Mouse (Mus musculus) retina, adult 2 months (tissue): ENCODE results near the gene Grid1.

Source experiments
- DNase-seq: peaks from one replicate; pipeline ENCODE4 v3.0.0-alpha.2; 2012; ENCODE audit warnings: low read depth, low spot score

The Grid1 gene

DNA sequence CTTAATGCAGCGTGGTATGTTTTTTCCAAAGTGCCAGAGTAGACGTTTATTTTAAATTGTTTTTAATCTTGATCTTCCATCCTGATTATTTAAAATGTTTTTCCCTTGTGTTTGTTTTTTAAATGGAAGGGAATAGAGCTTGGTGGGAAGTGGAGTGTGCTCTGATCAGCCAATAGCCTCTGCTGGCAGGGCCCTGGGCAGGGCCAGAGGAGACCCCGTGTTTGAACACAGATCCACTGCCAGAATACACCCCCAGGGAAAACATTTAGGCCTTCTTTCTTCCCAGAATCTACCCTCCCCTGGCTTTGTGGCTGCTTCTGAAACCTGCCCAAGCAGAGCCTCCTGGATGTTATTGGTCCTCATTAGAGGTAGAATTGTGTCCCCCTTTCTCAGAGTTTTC lies 188.8 kb downstream of the Grid1 start:
- DNase-seq, result no peak

DNA sequence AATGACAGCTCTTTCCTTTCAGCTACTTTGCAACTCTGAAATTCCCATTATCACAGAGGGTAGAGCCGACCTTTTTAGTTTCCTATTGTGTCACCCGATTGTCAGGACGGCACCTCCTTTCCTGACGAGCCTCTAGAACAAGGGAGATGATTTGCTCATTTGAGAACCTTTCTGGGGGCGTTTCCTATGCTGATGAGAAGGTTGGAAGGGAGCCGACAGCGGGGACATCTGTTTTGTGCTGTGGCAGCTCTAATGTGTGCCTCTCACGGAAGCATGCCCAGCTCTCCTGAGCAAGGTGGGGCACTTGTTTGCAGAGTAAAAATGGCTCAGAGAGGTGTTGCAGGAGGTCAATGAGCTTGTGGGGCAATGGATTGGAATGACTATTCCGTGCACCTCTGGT lies 189.2 kb downstream of the Grid1 start:
- no peak for DNase-seq

DNA sequence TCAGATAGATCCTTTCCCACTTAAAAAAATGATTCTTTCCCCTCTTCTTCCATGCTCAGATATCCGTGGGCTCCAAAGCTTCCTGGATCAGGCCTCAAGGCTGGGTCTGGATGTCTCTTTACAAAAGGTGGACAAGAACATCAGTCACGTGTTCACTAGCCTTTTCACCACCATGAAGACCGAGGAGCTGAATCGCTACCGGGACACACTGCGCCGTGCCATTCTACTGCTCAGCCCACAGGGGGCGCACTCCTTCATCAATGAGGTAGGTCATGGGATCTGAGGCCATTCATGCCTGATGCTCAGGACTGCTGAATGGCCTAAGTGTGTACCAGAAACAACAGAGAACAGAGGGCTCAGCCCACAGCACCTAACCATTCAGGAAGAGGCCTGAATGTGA lies 206.8 kb downstream of the Grid1 start:
- DNase-seq, result no peak

DNA sequence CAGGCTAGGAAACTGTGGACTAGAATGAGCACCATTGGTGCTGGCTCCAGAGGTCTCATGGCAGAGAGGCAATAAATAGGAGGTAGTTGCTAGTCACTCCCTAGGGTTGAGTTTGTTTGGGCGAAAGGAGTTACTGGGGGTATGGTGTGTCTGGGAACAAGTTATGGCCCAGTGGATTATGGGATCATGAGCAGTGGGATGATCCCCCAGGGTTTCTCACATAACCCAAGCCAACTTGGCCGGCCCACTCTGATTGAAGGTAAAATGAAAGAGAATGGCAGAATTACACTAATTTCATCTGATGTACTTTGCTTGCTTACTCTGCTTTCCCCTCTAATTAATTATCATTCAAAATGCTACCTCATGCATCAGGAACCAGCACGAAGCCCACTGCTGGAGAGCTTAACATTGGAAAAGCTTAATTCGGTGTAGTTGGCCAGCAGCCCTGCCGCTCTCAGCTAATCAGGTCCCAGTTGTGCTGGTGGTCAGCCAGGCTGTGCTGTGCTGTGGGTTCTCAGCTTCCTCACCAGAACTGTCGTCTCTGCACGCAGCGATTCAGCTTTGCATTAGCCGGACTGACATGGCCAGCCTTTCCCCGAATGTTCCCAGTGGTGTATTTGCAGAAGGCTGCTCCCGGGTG lies 207.7 kb downstream of the Grid1 start:
- DNase-seq, result peak; percentile 4

DNA sequence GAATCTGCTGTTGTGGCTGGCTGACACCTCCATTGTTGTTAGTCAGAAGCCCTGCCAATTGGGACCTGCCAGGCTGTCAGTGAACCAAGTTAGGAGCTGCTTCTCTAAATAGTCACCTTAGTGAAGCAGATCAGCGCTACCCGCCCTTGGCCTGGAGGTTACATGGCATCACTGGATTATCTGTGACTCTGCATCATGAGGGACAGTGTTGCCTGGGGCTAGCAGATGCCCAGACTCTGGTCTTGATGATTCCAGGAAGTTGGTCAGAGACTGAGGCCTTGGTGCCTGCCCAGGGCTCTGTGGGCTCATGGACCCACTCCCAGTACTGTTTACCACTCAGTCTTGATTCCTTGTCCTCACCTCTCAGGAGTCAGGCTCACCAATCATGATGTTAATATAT lies 209.7 kb downstream of the Grid1 start:
- DNase-seq, result no peak

DNA sequence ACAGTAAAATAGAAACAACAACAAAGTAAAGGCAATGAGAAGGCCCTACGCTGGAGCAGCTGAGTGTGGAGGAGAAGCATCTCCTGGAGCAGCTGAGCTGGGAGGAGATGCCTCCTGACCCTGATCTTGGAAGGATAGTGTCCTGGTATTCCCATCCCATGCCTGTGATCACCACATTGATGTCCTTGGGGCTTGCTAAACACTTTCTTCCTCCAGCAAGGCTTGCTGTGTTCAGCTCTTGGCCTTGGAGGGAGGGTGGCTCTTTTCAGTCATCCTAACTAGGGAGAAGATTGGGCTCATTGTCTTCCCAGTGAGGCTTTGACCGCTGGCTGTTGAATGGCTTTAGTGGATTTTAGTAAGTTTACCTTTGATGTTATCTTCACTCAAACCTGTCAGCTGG lies 210.4 kb downstream of the Grid1 start:
- no peak for DNase-seq

DNA sequence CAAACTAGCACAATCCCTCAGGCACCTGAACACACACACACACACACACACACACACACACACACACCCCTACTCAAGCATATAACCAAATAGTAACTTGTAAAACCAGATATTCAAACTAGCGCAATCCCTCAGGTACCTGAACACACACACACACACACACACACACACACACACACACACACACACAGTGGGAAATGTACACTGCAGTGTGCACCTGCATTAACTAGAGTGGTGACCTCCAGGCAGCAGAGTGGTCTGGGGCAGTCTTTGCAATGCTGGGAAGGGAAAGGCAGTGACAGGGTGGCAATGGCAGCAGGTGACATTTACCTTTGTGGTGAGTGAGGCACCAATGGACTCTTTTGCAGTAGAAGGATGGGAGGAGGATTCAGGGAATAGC lies 212.4 kb downstream of the Grid1 start:
- DNase-seq, result no peak

DNA sequence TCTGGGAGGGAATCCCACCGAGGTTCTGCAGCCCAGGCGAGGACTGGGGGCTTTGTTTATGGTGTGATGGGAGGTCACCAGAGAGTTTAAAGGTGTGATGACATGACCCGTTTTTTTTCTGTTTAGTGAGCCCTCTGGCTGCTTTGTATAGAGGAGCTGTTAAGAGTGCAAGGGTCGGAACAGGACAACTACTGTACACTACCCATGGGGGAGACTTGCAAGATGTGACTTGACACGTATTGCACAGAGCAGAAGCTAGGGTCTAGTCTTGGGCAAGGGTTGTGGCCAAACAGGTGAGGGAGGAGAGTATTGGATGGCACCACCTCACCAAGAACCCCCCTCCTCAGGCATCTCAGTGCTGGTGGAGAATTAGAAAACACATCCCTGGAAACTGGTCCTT lies 224.4 kb downstream of the Grid1 start:
- no peak for DNase-seq

DNA sequence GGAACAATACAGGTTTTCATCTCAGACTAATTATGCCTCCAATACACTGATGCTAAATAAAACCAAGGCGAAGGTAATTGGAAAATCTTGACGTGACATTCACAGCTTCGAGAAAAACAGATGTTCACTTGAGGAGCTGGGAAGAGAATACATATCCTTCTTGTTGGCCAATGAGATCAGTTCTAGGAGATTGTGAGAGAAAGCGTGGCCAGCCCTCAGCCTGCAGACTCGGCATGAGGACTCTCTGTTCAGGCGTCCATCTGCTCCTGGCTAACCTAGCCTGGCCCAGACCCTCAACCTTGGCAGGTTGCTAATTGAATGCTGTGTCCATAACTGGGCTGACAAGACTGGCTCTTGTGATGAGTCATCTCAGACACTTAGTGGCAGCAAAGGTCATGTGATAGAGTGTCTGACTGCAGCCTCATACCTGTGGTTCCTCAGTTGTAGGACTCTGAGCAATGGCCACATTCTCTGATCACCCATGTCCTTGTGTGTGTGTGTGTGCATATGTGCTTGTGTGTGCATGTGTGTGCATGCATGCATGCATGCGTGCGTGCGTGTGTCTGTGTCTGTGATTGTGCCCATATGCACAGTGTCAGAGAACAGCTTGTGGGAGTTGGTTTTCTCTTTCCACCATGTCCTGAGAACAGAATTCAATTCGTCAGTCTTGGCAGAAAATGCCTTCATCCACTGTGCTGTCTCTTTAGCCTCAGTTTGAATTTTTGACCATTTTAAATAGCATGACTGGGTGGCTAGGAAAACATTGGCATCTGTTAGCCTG lies 225.2 kb downstream of the Grid1 start:
- no peak for DNase-seq

DNA sequence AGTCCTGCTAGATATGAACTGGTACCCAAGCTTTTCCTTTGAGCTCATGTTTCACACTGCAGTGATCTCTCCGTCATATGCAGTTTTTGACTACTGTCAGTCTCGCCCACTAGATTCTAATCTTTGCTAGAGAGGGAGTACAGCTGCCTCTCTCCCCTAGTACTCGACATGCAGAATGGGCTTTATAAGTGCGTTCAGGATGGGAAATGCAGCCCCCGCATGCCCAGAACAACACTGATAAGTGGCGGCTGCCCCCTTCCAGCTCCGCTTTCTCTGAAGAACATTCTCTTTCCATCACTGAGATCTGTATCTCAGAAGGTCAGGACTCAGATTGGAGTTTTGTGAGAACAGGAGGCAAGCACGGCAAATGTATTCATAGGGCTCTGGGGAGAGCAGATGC lies 229.3 kb downstream of the Grid1 start:
- DNase-seq, result no peak

DNA sequence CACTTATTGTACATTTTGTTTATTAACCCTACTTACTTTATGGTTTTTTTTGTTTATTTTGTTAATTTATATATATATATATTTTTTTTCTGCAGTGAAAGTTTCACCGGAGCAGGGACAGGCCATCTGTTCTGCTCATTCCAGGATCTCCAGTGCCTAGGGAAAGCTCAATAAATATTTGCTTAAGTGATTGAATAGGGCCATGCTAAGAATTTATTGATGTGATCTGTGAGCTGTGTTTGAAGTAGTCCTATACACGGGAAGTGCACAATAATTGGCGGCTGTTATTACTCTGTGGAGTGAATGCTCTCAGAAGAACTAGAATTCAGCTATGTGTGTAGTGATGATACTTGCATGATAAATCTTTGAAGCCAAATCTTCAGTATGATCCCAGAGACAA lies 234.2 kb downstream of the Grid1 start:
- no peak for DNase-seq

DNA sequence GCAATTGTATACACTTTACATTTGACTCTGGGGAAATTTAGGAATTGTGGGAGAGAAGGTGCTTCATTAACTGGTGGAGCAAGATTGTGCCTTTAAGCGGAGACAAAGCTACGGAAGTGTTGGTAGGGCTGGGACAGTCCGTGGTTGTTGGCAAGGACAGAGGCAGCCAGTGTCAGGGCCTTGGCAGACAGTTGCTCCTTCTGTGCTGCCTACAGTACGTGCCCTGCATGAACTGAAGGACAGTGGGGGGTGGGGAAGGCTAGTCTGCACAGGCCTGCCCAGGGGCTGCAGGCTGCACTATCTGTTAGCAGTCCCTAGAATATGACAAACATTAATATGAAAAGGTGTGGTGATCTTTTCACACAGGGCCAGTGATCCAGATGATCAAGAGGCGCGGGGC lies 254.7 kb downstream of the Grid1 start:
- DNase-seq, result no peak

DNA sequence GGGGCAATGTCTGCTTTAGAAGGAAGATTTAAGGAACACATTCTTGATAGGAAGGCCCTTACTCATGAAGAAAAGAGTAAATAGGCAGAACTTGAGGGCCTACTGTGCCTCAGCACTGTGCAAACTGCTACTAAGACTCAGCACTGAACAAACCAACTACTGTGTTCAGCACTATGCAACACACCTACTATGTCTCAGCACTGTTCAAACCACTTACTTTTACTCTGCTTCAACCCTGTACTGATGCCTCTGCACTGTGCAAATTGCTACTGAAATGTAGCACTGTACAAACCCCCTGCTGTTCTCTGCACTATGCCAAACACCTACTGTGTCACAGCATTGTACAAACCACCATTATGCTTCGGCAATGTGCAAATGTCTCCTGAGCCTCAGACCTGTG lies 260.0 kb downstream of the Grid1 start:
- DNase-seq, result no peak

DNA sequence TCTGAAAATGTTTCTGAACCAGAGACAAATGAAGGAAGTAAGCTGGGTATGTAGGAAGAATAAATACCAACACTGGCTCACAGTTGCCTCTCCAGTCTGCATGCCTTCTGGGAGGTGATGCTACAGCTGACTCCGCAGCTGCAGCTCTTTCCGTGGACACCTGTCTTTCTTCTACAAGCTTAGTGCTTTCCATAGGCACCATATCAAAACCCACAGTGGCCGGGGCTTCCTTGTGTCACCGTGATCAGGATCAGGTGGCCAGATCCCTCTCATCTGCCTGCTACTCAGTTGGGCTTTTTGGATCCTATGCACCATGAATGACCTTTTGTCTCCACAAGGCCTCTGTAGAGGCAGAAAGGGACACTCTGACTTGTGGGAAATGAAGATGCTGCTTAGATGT lies 272.7 kb downstream of the Grid1 start:
- no peak for DNase-seq

DNA sequence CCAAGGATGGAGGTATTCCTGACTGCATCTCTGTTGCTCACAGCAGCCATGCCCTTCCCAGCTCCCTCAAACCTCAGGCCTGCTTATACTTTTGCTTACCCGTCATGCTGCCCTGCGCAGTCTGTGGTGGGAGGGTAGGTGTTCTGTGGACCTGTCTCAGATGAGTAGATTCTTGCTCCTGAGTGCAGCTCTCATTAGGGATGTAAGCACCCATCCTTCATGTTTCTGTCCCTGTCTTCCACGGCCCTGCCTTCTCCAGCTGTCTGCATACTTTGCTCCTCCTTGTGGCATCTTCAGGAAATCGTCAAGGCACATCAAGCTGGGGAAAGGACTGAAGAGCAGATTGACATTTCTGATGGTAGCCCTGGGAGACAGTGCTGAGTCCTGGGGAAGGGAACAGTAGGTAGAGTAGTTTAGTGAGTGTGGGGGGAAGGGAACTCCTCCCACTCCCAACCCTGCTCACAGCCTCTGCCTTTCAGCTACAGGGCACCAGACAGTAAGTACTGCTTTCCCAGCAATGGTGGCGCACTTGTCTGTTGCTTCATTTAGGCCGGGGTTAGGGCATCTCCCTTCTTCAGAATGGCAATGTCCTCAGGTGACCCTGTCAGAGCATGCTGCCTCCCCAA lies 273.8 kb downstream of the Grid1 start:
- DNase-seq, result no peak

DNA sequence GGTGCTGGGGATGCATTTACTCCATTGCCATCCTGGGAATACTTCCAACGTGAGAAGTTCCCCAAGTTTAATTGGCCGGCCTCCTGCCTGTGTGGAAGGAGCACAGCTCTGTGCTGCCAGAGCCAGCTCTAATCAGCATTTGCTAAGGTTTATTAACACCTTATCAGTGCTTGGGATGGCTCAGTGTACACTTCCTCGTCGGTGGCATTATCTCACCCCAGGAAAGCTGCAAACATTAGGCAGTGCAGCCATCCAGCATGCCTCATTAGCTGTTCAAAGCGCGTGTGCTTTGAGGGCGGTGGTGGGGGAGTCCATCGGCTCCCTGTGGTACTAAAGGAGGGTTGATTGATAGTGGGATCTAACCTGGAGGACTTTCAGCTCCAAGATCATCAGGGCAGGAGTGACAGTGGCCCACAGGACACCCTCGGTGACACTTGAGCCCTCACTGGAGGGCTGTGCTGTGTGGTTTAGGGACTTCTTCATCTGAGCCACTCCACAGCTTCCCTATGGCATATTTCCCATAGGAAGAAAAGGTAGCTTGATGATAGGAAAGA lies 275.7 kb downstream of the Grid1 start:
- DNase-seq, result no peak

DNA sequence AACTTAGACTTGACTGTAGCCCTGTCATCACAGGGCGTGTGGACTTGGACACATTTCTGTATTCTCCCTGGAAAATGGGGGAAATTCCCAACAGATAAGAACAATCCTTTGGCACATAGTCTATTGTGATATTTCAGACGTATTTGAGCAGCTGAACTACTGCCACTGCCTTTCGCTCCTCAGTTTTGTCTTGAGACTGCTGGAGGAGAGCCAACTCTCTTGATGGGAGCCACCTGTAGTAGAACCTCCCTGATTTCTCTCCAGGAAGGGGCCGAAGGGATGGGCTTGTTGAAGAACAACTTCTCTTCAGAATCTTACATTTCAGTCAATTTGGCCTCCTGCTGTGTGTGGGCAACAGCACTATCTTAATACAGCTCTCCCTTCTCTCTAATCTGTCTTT lies 276.2 kb downstream of the Grid1 start:
- no peak for DNase-seq

DNA sequence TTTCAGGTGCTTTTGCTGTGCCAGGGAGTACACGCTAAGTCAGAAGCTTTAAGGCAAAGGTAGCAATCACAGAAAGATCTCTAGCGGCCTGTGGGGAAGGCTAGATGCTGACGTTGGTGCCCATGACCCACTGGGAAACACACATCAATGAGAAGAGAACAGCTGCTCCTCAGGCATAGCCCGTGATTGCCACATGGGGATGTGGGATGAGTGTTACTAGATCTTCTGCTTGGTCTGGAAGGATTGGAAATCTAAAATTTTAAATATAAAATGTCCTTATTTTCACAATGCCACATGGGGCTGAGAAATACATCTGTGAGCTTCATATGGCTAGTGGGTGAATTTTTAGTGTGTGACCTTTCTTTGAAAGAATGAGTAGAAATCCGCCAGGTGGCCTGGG lies 277.3 kb downstream of the Grid1 start:
- DNase-seq, result no peak

DNA sequence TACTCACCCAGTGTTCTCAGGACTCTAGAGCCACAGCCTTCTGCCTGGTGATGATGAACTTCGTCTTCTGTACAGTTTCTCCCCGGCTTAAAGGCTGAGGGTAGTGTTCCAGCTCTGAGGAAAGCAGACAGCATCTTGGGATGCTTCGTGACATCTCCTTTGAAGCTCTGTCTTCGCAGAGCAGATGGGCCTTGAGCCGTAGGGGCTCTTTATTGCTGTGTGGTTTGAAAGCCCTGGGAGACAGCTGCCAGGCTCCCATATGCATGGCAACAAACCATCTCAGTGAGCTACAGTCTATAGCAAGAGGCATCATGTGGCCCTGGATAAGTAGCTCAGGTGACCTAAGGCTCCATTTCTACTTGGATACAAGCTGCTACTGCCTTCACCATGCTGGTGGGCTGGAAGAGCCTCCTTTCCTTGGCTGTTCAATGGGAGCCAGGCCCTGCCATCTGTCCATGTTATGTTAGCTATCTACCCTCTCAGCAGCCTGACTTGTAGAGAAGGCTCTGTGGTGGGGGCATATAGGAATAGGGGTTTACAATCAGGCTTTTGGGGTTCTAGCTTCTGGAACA lies 283.8 kb downstream of the Grid1 start:
- DNase-seq, result no peak

DNA sequence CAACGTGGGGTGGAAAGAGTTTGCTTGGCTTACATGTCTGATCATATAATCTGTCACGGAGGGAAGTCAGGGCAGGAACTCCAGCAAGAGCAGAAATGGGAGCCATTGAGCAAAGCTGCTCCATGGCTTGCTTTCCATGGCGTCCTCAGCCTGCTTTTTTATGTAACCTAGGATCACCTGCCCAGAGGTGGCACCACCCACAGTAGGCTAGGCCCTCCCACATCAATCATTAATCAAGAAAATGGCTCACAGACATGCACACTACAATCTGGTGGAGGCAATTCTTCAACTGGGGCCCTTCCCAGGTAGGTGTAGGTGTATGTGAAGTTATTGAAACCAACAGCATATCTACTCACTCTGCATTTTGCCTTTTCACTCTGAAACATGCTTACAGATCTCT lies 287.7 kb downstream of the Grid1 start:
- DNase-seq, result no peak

DNA sequence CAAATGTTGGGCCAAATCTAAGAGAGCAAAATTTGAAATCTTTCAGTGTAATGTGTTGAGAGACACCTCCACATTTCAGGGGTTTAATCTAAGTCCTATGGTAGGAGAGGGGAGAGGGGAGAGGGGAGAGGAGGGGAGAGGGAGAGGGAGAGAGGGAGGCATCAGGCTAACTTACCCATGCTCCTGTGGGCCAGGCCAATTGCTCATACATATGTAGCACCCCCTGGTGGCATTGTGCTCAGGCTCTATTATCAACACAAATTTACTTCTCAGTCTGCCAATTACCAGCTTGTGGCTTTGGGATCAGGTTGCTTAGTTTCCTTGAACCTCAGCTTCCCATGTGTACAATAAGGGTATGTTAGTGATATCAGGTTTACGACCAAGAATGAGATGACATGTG lies 291.0 kb downstream of the Grid1 start:
- no peak for DNase-seq
